Mouse (Mus musculus) limb, embryonic 15.5 days (tissue): ENCODE measurements around the gene Ube2ql1. TPM values are rescaled to one million over a fixed set of nuclear protein-coding genes. Genes with fewer than 3 reads are reported as not detected.

Source experiments
- polyA plus RNA-seq: library from polyadenylated mRNA; unstranded; fragments of >200 nt; fragmentation: Nextera tagmentation; extraction: Ambion mirVana; gene quantifications from 2 replicates; pipeline ENCODE4 v1.2.1, GENCODE M21; 2015

The Ube2ql1 gene
- polyA plus RNA-seq, 1 experiment from 2014 or later, result 2.1 TPM

Other genes with a start within 250 kb of the Ube2ql1 start
- 132 and 136 TPM in 2 replicates for gene Nsun2, start 206.1 kb downstream of the Ube2ql1 start, polyA plus RNA-seq
- 4.9 and 6.2 TPM in 2 replicates for gene Tent4a, start 205.3 kb downstream of the Ube2ql1 start, polyA plus RNA-seq
- 49.9 and 52.8 TPM in 2 replicates for gene Srd5a1, start 128.4 kb downstream of the Ube2ql1 start, polyA plus RNA-seq
- 123 and 130 TPM in 2 replicates for gene Med10, start 62.5 kb upstream of the Ube2ql1 start, polyA plus RNA-seq